Mouse (Mus musculus) forebrain, embryonic 14.5 days (tissue): Measurements from ENCODE around the gene Cntrl. TPM values are rescaled to one million over a fixed set of nuclear protein-coding genes. Genes with fewer than 3 reads are reported as not detected.

Experiments used
- ATAC-seq: fragments of 200-750 bp; cut with Nextera tagmentation; 2 replicates; pipeline ENCODE4 v1.8.0; 2017; ENCODE audit warnings: mild to moderate bottlenecking, moderate library complexity
- DNase-seq: peaks from one replicate; pipeline ENCODE4 v3.0.0-alpha.2; 2015; ENCODE audit warnings: low spot score
- H3K27ac ChIP-seq: fragments of 300-500 bp; sonication (generic); 2 replicates; pipeline ENCODE4 v1.5.1; 2014; ENCODE audit warnings: low read depth, mild to moderate bottlenecking, control low read depth, low read length, moderate library complexity
- H3K27me3 ChIP-seq: fragments of 300-500 bp; sonication (generic); replicated peaks from 2 replicates; pipeline ENCODE4 v1.6.1; 2014; ENCODE audit warnings: low read length, control low read depth, mixed read lengths; ENCODE audit not compliant: control insufficient read depth, insufficient read depth
- H3K36me3 ChIP-seq: fragments of 300-500 bp; sonication (generic); 2 replicates; pipeline ENCODE4 v1.6.1; 2014; ENCODE audit warnings: low read length, control low read depth; ENCODE audit not compliant: control insufficient read depth, insufficient read depth
- H3K4me1 ChIP-seq: fragments of 300-500 bp; sonication (generic); 2 replicates; pipeline ENCODE4 v1.6.1; 2014; ENCODE audit warnings: antibody characterized with exemption, low read length, control low read depth; ENCODE audit not compliant: control insufficient read depth, insufficient read depth
- H3K4me2 ChIP-seq: fragments of 300-500 bp; sonication (generic); 2 replicates; pipeline ENCODE4 v1.6.1; 2014; ENCODE audit warnings: mild to moderate bottlenecking, control low read depth, low read length
- H3K4me3 ChIP-seq: fragments of 300-500 bp; sonication (generic); 2 replicates; pipeline ENCODE4 v1.5.1; 2014; ENCODE audit warnings: low read depth, low read length, control low read depth
- H3K9ac ChIP-seq: fragments of 300-500 bp; sonication (generic); 2 replicates; pipeline ENCODE4 v1.6.1; 2014; ENCODE audit warnings: mild to moderate bottlenecking, low read length, control low read depth, moderate library complexity
- H3K9me3 ChIP-seq: fragments of 300-500 bp; sonication (generic); replicated peaks from 2 replicates; pipeline ENCODE4 v1.6.1; 2016; ENCODE audit warnings: low read length, control low read depth, mixed read lengths; ENCODE audit not compliant: control insufficient read depth
- WGBS: fragments of 180-500 bp; shearing (Covaris S2); extraction: QIAGEN DNeasy Blood & Tissue Kit; methylation state at CpG from one replicate; pipeline ENCODE4 v1.1.7; 2014; 5-methylcytosine and 5-hydroxymethylcytosine counted together
- polyA plus RNA-seq: library from polyadenylated mRNA; unstranded; fragments of >200 nt; fragmentation: Nextera tagmentation; extraction: Ambion mirVana; gene quantifications from 2 replicates; pipeline ENCODE4 v1.2.1, GENCODE M21; 2014

Gene Cntrl
- 14.5 and 14.9 TPM in 2 replicates for polyA plus RNA-seq

DNA sequence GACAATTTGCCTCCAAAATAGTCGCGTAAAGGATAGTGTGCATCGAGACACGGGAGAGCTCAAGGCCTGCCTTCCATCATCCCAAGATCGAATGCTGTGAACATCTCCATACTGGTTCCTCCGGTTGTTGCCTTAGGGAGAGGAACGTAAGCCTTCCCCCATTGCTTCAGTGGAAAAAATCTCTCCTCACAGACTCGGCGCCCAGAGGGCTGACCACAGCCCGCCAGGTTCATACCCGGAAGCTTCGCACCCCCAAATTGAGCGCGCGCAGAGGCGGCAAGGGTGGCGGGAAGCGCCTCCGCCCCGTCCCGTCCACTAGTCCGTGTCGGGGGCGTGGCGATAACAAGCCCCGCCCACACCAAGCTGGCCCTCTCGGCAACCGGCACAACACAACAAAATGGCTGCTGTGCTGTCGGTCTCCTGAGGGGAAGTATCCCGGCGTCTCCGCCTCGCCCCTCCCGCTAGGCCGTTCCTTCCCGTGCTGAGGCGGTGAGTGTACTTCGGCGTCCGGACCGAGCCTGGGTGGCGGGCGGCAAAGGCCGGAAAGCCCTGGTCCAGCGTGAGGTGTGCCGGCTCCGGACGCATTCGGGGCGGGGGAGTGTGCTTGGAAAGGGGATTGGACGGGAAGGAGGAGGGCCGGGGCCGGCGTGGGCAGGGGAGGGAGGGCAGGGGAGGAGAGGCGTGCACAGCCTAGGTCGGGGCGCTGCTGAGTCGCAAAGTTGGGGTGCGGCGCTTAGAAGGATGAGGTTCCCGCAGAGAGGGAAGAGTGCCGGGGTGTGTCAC is at the start of gene Cntrl:
Cntrl (plus strand) TSS at position 352 of the 783 bp plus-strand sequence.
- no peaks in the 10 kb centered on the region for H3K36me3 ChIP-seq
- peak within 1 kb of the TSS; percentile 79 for H3K4me3 ChIP-seq
- 2% methylated on average over 61 of the region's 62 CpGs for WGBS
- no peaks in the 10 kb centered on the region for H3K27me3 ChIP-seq
- peaks cover 5% of the 10 kb centered on the region; the same call in 1 of the 2 replicates for H3K4me1 ChIP-seq
- H3K4me2 ChIP-seq = peak within 1 kb of the TSS; percentile 64
- ATAC-seq (peak; percentile 98), DNase-seq (peak; percentile 95)
- peak within 1 kb of the TSS; percentile 83 for H3K9ac ChIP-seq
- peak within 1 kb of the TSS; percentile 78 for H3K27ac ChIP-seq
- no peaks in the 10 kb centered on the region for H3K9me3 ChIP-seq

DNA sequence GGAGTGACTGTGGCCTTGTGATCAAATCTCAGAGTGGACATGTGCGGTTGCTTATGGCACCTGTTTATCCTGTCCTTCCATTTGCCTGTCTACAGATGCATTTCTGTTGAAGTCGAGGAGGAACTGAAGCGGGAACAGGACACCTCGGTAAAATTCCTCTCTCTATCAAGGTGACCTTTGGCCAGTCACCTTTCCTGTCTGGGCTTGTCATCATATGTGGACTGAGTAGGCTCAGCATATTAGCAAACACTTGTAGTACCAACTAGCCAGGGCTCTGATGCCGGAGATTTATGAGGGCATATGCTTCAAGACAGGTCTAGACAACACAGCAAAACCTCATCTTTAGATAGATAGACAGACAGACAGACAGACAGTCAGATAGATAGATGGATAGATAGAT is 49.0 kb upstream of the Cntrl start:
- H3K4me1 ChIP-seq = no peaks in the 10 kb centered on the region
- ATAC-seq (no peak), DNase-seq (no peak)
- no peak overlapping the region for H3K4me3 ChIP-seq
- 95% methylated on average over 5 of the region's 5 CpGs for WGBS
- no peak overlapping the region for H3K27ac ChIP-seq
- H3K4me2 ChIP-seq = no peak overlapping the region
- H3K27me3 ChIP-seq = no peaks in the 10 kb centered on the region
- H3K9me3 ChIP-seq = no peaks in the 10 kb centered on the region
- no peaks in the 10 kb centered on the region for H3K36me3 ChIP-seq
- H3K9ac ChIP-seq = no peak overlapping the region

DNA sequence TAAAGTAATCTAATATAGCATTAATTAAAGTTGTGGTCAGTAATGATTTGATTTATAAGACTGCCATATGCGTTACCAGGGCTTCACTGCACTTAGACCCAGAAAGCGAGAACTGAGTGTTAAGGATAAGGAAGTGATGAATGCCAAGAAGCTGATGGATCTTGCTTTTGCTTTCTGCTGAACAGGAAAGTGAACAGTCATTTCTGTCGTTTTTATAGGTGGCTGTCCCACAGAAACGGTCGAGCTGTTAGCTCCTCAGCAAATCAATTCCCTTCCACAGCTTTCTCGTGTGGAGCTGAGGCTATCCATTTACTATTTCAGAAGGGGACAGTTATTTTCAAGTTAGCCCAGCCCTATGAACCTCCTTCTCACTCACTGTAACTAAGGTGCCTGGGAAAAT is 48.4 kb upstream of the Cntrl start:
- no peaks in the 10 kb centered on the region for H3K9me3 ChIP-seq
- H3K4me3 ChIP-seq = no peak overlapping the region
- no peaks in the 10 kb centered on the region for H3K27me3 ChIP-seq
- H3K27ac ChIP-seq = no peak overlapping the region
- WGBS = 82% methylated on average over 6 of the region's 6 CpGs
- no peaks in the 10 kb centered on the region for H3K4me1 ChIP-seq
- ATAC-seq (no peak), DNase-seq (no peak)
- no peak overlapping the region for H3K9ac ChIP-seq
- no peak overlapping the region for H3K4me2 ChIP-seq
- H3K36me3 ChIP-seq = no peaks in the 10 kb centered on the region

DNA sequence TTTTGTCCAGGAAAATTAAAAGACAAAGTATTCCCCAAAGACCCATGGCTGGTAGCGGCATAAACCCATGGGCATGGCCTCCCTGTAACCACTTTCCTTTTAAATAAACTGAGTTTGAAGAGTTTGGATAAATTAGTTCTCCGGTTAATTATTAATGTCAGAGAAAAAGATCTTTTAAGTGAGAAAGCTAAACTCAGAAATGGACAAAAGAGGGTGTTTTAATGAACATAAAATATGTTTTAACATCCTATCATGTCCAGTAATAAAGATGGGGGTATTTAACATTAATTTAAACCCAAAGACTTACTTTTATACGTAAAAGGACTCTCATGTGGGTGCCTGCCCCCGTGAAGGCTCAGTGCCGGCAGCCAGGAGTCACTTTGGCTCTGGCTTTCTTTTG is 48.0 kb upstream of the Cntrl start, which contains the start of gene Hc:
Hc (minus strand) TSS at position 101 of the 400 bp plus-strand sequence.
- no peaks in the 10 kb centered on the region for H3K36me3 ChIP-seq
- no peak within 1 kb of the TSS for H3K9ac ChIP-seq
- ATAC-seq = no peak
- no peaks in the 10 kb centered on the region for H3K4me1 ChIP-seq
- no peak within 1 kb of the TSS for H3K4me3 ChIP-seq
- WGBS = 89% methylated on average over 5 of the region's 5 CpGs
- no peaks in the 10 kb centered on the region for H3K9me3 ChIP-seq
- H3K27ac ChIP-seq = no peak within 1 kb of the TSS
- H3K27me3 ChIP-seq = no peaks in the 10 kb centered on the region
- no peak for DNase-seq
- no peak within 1 kb of the TSS for H3K4me2 ChIP-seq

DNA sequence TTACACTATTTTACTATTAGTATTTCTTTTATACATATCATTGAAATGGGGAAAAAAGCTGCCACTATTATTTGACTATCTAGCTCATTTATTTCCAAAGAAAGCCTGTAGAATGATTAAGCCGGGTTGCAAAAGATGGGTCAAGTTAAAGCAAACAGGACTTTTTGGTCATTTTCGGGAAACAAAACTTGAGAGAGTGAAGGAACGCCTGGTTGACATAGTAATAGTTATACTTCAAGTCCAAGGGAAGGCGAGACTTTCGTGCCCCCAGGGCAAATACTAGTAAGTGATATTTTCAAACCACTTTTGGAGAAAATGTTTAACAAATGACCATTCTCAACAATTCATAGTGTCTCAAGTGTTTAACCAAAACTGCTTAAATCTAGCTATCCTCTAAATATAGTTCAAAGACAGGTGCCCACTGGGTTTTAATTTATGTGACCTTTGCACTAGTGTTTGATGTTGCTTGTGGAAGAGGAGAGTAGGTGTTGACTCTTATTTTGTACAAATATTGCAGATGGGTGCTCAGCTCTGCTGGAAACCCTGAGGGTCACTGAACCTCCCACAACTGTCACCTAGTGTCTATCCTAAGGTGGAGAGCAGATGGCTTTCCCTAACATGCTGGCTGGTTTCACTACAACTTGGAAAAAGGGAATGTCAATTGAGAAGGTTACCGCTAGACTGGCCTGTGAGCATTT is 45.8 kb upstream of the Cntrl start:
- Histone ChIP-seq H3K27me3 (no peaks in the 10 kb centered on the region), H3K4me1 (no peaks in the 10 kb centered on the region), H3K4me3 (no peak overlapping the region), H3K27ac (no peak overlapping the region), H3K9me3 (no peaks in the 10 kb centered on the region), H3K9ac (no peak overlapping the region), H3K36me3 (no peaks in the 10 kb centered on the region), H3K4me2 (no peak overlapping the region)
- DNase-seq (no peak), ATAC-seq (no peak)
- WGBS = 94% methylated on average over 6 of the region's 6 CpGs

DNA sequence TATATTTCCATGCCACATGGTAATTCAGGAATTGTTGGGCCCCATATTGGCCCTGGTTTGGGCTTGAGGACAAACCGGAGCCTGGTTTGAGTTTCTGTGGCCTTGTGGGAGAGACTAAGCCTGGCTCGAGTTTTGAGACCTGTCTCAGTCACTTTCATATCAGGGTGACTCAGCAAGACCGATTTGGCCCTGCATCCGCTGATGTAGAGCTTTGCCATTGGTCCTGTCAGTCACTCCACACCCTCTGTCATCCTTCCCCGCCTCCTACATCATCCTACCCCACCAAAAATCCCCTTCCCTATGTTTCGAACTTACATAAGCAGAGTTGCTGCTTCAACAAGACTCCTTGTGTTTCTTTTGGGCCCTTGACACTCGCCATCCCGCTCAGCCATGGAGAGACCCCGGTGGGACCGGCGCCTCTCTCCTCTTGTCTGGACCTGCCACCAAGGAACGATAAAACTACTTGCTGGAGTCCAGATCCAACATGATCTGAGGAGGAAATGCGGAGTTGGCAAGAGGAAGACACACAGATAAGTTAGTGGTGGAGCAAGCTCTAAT is 42.7 kb upstream of the Cntrl start:
- Histone ChIP-seq H3K27ac (no peak overlapping the region), H3K36me3 (no peaks in the 10 kb centered on the region), H3K4me3 (no peak overlapping the region), H3K9me3 (no peaks in the 10 kb centered on the region), H3K27me3 (no peaks in the 10 kb centered on the region), H3K9ac (no peak overlapping the region), H3K4me1 (no peaks in the 10 kb centered on the region), H3K4me2 (no peak overlapping the region)
- ATAC-seq = no peak
- WGBS = 93% methylated on average over 13 of the region's 13 CpGs
- DNase-seq = no peak

DNA sequence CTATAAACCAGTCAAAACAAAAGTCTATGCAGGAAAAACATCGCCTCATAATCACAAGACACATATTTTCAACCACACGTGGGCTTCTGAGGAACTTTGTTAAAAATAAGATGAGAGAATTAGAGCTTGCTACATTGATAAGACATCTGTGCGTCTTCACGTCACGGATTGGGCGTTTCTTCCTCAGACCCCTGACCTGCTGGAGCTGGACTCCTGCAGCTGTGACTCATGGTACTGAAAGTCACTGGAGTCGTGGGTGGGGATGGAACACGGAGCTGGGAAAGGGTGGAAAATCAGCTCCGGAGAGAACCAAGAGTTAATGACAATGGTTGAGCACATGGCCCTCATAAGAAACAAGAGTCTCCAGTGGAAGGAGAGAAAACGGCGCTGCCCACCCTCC is 42.2 kb upstream of the Cntrl start:
- no peaks in the 10 kb centered on the region for H3K36me3 ChIP-seq
- ATAC-seq (no peak), DNase-seq (no peak)
- WGBS = 92% methylated on average over 11 of the region's 11 CpGs
- no peak overlapping the region for H3K4me3 ChIP-seq
- no peaks in the 10 kb centered on the region for H3K4me1 ChIP-seq
- no peaks in the 10 kb centered on the region for H3K9me3 ChIP-seq
- no peak overlapping the region for H3K9ac ChIP-seq
- H3K4me2 ChIP-seq = no peak overlapping the region
- H3K27ac ChIP-seq = no peak overlapping the region
- no peaks in the 10 kb centered on the region for H3K27me3 ChIP-seq

DNA sequence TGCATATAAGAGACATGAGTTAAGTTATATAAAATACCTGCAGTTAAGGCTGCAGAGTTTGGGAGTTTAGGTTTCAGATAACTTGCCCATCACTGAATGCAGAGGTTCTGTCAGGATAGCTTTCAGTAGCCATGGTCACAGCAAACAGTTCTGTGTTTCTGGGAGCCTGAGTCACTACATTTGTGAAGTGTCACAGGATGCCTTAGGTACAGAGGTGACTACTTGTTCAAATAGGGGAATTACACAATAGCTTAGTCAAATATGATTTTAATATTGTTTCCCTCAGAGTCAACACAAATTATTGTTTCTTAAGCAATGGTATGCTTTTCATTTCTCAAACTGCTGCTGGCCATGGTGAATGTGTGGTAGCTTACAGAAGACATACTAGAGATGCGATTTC is 40.2 kb upstream of the Cntrl start:
- ATAC-seq (no peak), DNase-seq (no peak)
- WGBS = 94% methylated on average over 1 of the region's 1 CpGs
- no peaks in the 10 kb centered on the region for H3K4me1 ChIP-seq
- no peaks in the 10 kb centered on the region; the same call in 1 of the 2 replicates for H3K9me3 ChIP-seq
- no peak overlapping the region for H3K9ac ChIP-seq
- H3K27me3 ChIP-seq = no peaks in the 10 kb centered on the region
- H3K4me2 ChIP-seq = no peak overlapping the region
- H3K4me3 ChIP-seq = no peak overlapping the region
- no peak overlapping the region for H3K27ac ChIP-seq
- H3K36me3 ChIP-seq = no peaks in the 10 kb centered on the region

DNA sequence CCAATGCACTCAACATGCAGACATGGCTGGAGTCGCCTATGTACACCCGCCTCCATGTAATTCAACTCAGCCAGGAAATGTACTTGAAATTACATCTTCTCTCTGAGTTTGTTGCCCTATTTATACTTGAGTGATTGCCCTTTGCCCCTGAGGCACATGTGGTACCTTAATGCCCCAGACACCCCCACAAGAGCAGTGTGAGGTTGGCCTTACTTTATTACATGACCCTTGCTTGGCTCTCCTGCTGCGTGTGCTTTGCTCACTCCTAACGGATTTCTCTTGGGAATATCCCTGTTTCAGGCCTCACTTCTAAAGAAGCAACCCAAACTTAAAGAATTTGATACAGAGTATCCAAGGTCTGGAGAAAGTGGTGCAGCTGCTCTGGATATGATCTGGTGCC is 39.0 kb upstream of the Cntrl start:
- Histone ChIP-seq H3K9ac (no peak overlapping the region), H3K27me3 (no peaks in the 10 kb centered on the region), H3K4me3 (no peak overlapping the region), H3K4me1 (no peaks in the 10 kb centered on the region), H3K4me2 (no peak overlapping the region), H3K36me3 (no peaks in the 10 kb centered on the region), H3K27ac (no peak overlapping the region), H3K9me3 (no peaks in the 10 kb centered on the region; the same call in 1 of the 2 replicates)
- DNase-seq (no peak), ATAC-seq (no peak)
- WGBS = 89% methylated on average over 4 of the region's 4 CpGs
